Mouse (Mus musculus) kidney, postnatal 4 days (tissue): ENCODE measurements around the gene Chadl.

Experiments
- DNase-seq, 2 experiments: peaks; one replicate each; pipeline ENCODE4 v3.0.0; 2021; ENCODE audit warnings: mixed read lengths in 2 of 2

Chadl gene

GRCm38 (mm10) chr15:81700161-81700560 is 3.1 kb upstream of the Chadl start:
- DNase-seq, result no peak

- DNase-seq, result no peak
Observed at GRCm38 (mm10) chr15:81698532-81698931, 1.4 kb upstream of the Chadl start.

- peak; percentile 33 to 54 for DNase-seq
Observed at GRCm38 (mm10) chr15:81697847-81698246, 760 bp upstream of the Chadl start.

- peak in 1 of 2 experiments; percentile 35 for DNase-seq
Observed at GRCm38 (mm10) chr15:81694891-81695290, 2.2 kb downstream of the Chadl start.

- peak; percentile 89 to 93 for DNase-seq
Observed at GRCm38 (mm10) chr15:81693967-81694881, 2.9 kb downstream of the Chadl start.

- no peak for DNase-seq
Observed at GRCm38 (mm10) chr15:81693366-81693966, 3.6 kb downstream of the Chadl start.

- no peak for DNase-seq
Observed at GRCm38 (mm10) chr15:81680301-81680805, 16.7 kb downstream of the Chadl start.

GRCm38 (mm10) chr15:81676637-81677036 is 20.4 kb downstream of the Chadl start:
- no peak for DNase-seq

- peak; percentile 71 to 73 for DNase-seq
Observed at GRCm38 (mm10) chr15:81670231-81670640, 26.9 kb downstream of the Chadl start.

- DNase-seq, result no peak
Observed at GRCm38 (mm10) chr15:81666957-81667356, 30.1 kb downstream of the Chadl start.

GRCm38 (mm10) chr15:81663697-81664561 is 33.2 kb downstream of the Chadl start, which contains the start of gene L3mbtl2:
L3mbtl2 (plus strand) TSS chr15:81663889.
- DNase-seq, result peak; percentile 93 to 96

- no peak for DNase-seq
Observed at GRCm38 (mm10) chr15:81663281-81663680, 33.8 kb downstream of the Chadl start.

GRCm38 (mm10) chr15:81661701-81662100 is 35.4 kb downstream of the Chadl start:
- no peak for DNase-seq

- no peak for DNase-seq
Observed at GRCm38 (mm10) chr15:81650636-81651035, 46.5 kb downstream of the Chadl start.

GRCm38 (mm10) chr15:81649516-81650455 is 47.3 kb downstream of the Chadl start:
- DNase-seq, result no peak
